Comparison of ENCODE assay signal across 9 mouse cellular contexts in the genomic region with DNA sequence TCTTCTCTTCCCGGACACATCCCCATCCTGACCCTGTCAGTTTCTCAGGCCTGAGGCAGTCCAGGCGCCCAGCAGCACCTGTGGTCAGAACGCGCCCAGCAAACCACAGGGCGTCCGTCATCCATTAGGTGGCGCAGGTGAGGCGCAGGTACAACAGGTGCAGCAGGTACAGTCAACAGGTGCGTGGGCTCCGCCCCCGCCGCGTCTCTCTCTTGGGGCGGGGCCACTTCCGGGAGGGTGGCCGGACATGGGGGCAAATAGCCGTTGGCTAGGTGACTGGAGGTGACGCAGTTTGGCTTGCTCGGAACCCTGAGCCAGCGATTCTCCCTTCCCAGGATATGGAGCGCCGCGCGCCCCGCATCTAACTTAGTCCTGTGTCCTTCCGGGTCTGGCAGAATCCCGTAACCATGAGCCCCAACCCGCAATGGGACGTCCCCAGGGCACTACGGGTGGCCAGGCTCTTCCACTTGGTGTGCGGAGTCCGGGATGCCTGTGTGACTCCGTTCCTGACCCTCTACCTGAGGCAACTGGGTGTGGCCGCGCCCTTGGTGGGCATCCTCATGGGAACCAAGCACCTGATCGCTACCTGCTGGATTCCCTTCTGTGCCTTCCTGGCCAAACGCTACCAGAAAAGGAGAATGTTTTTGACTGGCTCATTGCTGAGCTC. TPM values are rescaled to one million over a fixed set of nuclear protein-coding genes. Genes with fewer than 3 reads are reported as not detected.
DNase-seq lines count a peak whose midpoint lies in the region; ATAC-seq and TF ChIP-seq lines count a peak whose summit lies in the region.
"Had no signal": no experiment of that assay in that cellular context is flagged by ENCODE, and none has a peak within 500 bp of the region (broad histone marks: within the 10 kb centered on the region; RNA-seq: fewer than 3 reads in every experiment).

A gene (plus strand): TSS at position 269 of the 667 bp plus-strand sequence.

- no peaks in the 10 kb centered on the region for H3K36me3 ChIP-seq in heart, embryonic 10.5 days
- H3K36me3 ChIP-seq in heart, adult 2 months (ENCODE audit: control insufficient read depth, insufficient read depth, low read length), result no peaks in the 10 kb centered on the region
- H3K36me3 ChIP-seq in forebrain, embryonic 11.5 days (ENCODE audit: control insufficient read depth, insufficient read depth, low read length), result no peaks in the 10 kb centered on the region
- H3K36me3 ChIP-seq in midbrain, embryonic 11.5 days (ENCODE audit: control insufficient read depth, insufficient read depth, low read length), result no peaks in the 10 kb centered on the region

- peaks cover 52% of the 10 kb centered on the region for H3K27me3 ChIP-seq in heart, embryonic 10.5 days (ENCODE audit: insufficient read depth, poor library complexity, severe bottlenecking)
- no peaks in the 10 kb centered on the region for H3K27me3 ChIP-seq in heart, adult 2 months (ENCODE audit: control insufficient read depth, insufficient read depth, low read length)
- H3K27me3 ChIP-seq in forebrain, embryonic 11.5 days (ENCODE audit: control insufficient read depth, insufficient read depth, low read length), result peaks cover 4% of the 10 kb centered on the region
- peaks cover 2% of the 10 kb centered on the region; the same call in 1 of the 2 replicates for H3K27me3 ChIP-seq in midbrain, embryonic 11.5 days (ENCODE audit: control insufficient read depth, insufficient read depth, low read length)

- H3K4me1 ChIP-seq in heart, embryonic 10.5 days, result peaks cover 6% of the 10 kb centered on the region
- H3K4me1 ChIP-seq in heart, adult 2 months (ENCODE audit: control insufficient read depth, insufficient read depth, low read length), result peaks cover 2% of the 10 kb centered on the region
- H3K4me1 ChIP-seq in forebrain, embryonic 11.5 days (replicated peaks; ENCODE audit: control insufficient read depth, insufficient read depth, low read length), result 0 out of 2 replicates have a peak, but pooled peaks cover 2% of the 10 kb centered on the region
- H3K4me1 ChIP-seq in midbrain, embryonic 11.5 days (ENCODE audit: control insufficient read depth, insufficient read depth, low read length), result peaks cover 5% of the 10 kb centered on the region; the same call in 1 of the 2 replicates

- ATAC-seq in forebrain, embryonic 11.5 days (replicated peaks; ENCODE audit: low FRiP score), result no peak
- no peak for ATAC-seq in midbrain, embryonic 11.5 days (ENCODE audit: low FRiP score)

- no peak for TF ChIP-seq POLR2A in heart, adult 2 months (IDR thresholded peaks at IDR 0.05; ENCODE audit: insufficient read depth, low read depth, low read length)

- DNase-seq in heart, embryonic 10.5 days (ENCODE audit: low spot score), result no peak
- DNase-seq in heart, adult 2 months, result no peak
- no peak for DNase-seq in forebrain, embryonic 11.5 days (ENCODE audit: low spot score)
- DNase-seq in kidney, postnatal 14 days, result peak; percentile 89
- peak; percentile 69 for DNase-seq in midbrain, embryonic 11.5 days (ENCODE audit: low spot score, missing footprints)
- no peak for DNase-seq in adrenal gland, postnatal 36 days
- DNase-seq in frontal cortex, postnatal 14 days (ENCODE audit: low spot score in 2 of 2), result no peak
- DNase-seq in adipocyte (ENCODE audit: low spot score), result no peak

- H3K4me3 ChIP-seq in heart, embryonic 10.5 days, result peak within 1 kb of the TSS; percentile 50
- no peak within 1 kb of the TSS for H3K4me3 ChIP-seq in heart, adult 2 months
- no peak within 1 kb of the TSS for H3K4me3 ChIP-seq in forebrain, embryonic 11.5 days (ENCODE audit: low read depth, low read length)
- no peak within 1 kb of the TSS for H3K4me3 ChIP-seq in midbrain, embryonic 11.5 days (ENCODE audit: low read depth, low read length)

- intact Hi-C loops in heart, adult 2 months (cut with DNase I), result loop anchor here (2.0 kb wide), 1 partner anchor 71 kb away; no protein-coding TSS in a partner anchor

- H3K9ac ChIP-seq in heart, adult 2 months (ENCODE audit: low read depth, low read length), result no peak within 1 kb of the TSS
- H3K9ac ChIP-seq in forebrain, embryonic 11.5 days (ENCODE audit: low read length), result no peak within 1 kb of the TSS
- no peak within 1 kb of the TSS for H3K9ac ChIP-seq in midbrain, embryonic 11.5 days (ENCODE audit: low read length)

- no peak for TF ChIP-seq EP300 in heart, adult 2 months (IDR thresholded peaks at IDR 0.05; ENCODE audit: insufficient read depth, low read depth, low read length)

- no peak for TF ChIP-seq CTCF in heart, adult 2 months (IDR thresholded peaks at IDR 0.05)

- H3K4me2 ChIP-seq in forebrain, embryonic 11.5 days (ENCODE audit: low read depth, low read length, severe bottlenecking), result peak within 1 kb of the TSS; percentile 28
- H3K4me2 ChIP-seq in midbrain, embryonic 11.5 days, result peak within 1 kb of the TSS; percentile 29; the same call in 1 of the 2 replicates

- no peak within 1 kb of the TSS for H3K27ac ChIP-seq in heart, embryonic 10.5 days
- no peak within 1 kb of the TSS for H3K27ac ChIP-seq in heart, adult 2 months
- no peak within 1 kb of the TSS for H3K27ac ChIP-seq in forebrain, embryonic 11.5 days (ENCODE audit: low read depth, low read length)
- H3K27ac ChIP-seq in midbrain, embryonic 11.5 days (ENCODE audit: low read depth, low read length), result no peak within 1 kb of the TSS

- no peaks in the 10 kb centered on the region for H3K9me3 ChIP-seq in heart, embryonic 10.5 days
- no peaks in the 10 kb centered on the region for H3K9me3 ChIP-seq in forebrain, embryonic 11.5 days (ENCODE audit: control insufficient read depth, low read length)
- no peaks in the 10 kb centered on the region for H3K9me3 ChIP-seq in midbrain, embryonic 11.5 days (ENCODE audit: control insufficient read depth, low read length)

- WGBS in heart, embryonic 10.5 days, result 8% methylated on average over 37 of the region's 37 CpGs
- 27% methylated on average over 37 of the region's 37 CpGs for WGBS in heart, adult 2 months
- WGBS in forebrain, embryonic 11.5 days, result 7% methylated on average over 37 of the region's 37 CpGs
- 12% methylated on average over 37 of the region's 37 CpGs for WGBS in midbrain, embryonic 11.5 days

- no peaks in the 10 kb centered on the region for H3K79me2 ChIP-seq in heart, adult 2 months (replicated peaks; ENCODE audit: control insufficient read depth, insufficient read depth, low read length)

RNA-seq across cellular contexts. Expression of the gene that starts here (rescaled TPM):
- 0.06 and 0.16 TPM in 2 replicates for polyA plus RNA-seq in heart, embryonic 10.5 days (2016; fragmentation: Nextera tagmentation; extraction: Ambion mirVana)
- not detected for total RNA-seq in heart, adult 2 months (2021)
- polyA plus RNA-seq in heart, adult 2 months (2012; rRNA removed), result 0.56 and 0.61 TPM in 2 replicates
- not detected in 2 replicates for polyA plus RNA-seq in forebrain, embryonic 11.5 days (2014; fragmentation: Nextera tagmentation; extraction: Ambion mirVana)
- polyA plus RNA-seq in midbrain, embryonic 11.5 days (2014; fragmentation: Nextera tagmentation; extraction: Ambion mirVana), result not detected in 2 replicates
- not detected for total RNA-seq in adrenal gland, postnatal 36 days (2021)
- total RNA-seq: hematopoietic stem cell, adult 5-6 weeks had no signal

Comparison
In these comparisons a context has a peak if more than half of its experiments do, and no peak if none do; other contexts are left out.
1. Peak in DNase-seq and H3K4me2 ChIP-seq in midbrain, embryonic 11.5 days; RNA of the gene not detected or under 1 TPM.